Mouse (Mus musculus) G1E (cell line): Measurements from ENCODE around the gene Sctr.

ENCODE experiments used
- CTCF ChIP-seq: IDR thresholded peaks from 2 replicates; pipeline ENCODE4 v1.5.1; 2012; ENCODE audit warnings: low read depth, low read length, inconsistent platforms, mixed read lengths
- GATA1 ChIP-seq: IDR thresholded peaks from 2 replicates; pipeline ENCODE4 v1.6.1; 2012; ENCODE audit warnings: borderline replicate concordance, low read length, inconsistent platforms, mixed read lengths
- GATA2 ChIP-seq: IDR thresholded peaks from 2 replicates; pipeline ENCODE4 v1.6.1; 2012; ENCODE audit warnings: low read depth, low read length, inconsistent platforms, borderline replicate concordance
- POLR2AphosphoS5 ChIP-seq: IDR thresholded peaks from 2 replicates; pipeline ENCODE4 v1.6.1; 2012; ENCODE audit warnings: low read depth, low read length, inconsistent platforms; ENCODE audit not compliant: insufficient replicate concordance
- TAL1 ChIP-seq: conservative IDR thresholded peaks from 2 replicates; pipeline ENCODE4 v1.6.1; 2012; ENCODE audit warnings: low read depth, low read length, inconsistent platforms, mixed read lengths

DNA sequence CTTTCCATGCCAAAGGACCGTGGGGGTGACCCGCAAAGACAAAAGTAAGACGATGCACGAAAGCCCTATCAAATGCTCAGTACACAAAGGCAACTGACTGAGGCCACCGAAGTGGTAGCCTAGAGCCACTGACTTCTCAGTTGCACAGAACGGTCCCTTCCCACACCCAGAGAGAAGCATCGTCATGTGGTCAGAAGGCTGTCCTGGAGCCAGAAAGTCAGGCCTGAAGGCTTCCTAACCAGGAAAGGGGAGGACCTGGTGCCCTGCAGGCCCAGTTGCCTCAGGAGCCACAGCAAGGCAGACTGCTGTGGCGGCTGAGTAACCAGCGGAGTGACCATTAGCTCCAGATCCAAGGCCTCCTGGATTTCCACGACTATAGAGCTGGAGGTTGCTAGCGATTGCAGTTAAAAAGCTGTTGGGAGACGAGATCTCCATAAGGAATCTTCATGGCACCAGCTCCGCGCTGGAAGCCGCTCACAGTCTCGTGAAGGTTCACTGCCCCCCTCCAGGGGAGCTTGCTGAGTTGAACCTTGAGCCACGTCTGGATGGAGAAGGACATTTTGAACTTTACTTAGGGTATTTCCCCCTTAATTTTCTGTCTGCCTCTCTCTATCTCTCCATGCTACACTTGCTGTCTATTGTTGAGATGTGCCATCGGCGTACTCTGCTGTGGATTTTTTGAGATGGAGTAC lies 103.2 kb downstream of the Sctr start:
- TF ChIP-seq CTCF (no peak), GATA2 (no peak), GATA1 (no peak), TAL1 (no peak), POLR2AphosphoS5 (no peak)
